Mouse (Mus musculus) urinary bladder, postnatal 25 days (tissue): Measurements from ENCODE around the gene Cfap46.
A peak's percentile ranks its signal among the peaks of the same experiment; 100 is the strongest.
"Not testable (repeated sequence)": the region's sequence is repeated elsewhere in the genome, so short reads cannot be mapped to it uniquely, and the experiment has no call there.

ENCODE experiments used
- DNase-seq: peaks from one replicate; pipeline ENCODE4 v3.0.0; 2022; ENCODE audit warnings: low spot score

Cfap46 gene

DNA sequence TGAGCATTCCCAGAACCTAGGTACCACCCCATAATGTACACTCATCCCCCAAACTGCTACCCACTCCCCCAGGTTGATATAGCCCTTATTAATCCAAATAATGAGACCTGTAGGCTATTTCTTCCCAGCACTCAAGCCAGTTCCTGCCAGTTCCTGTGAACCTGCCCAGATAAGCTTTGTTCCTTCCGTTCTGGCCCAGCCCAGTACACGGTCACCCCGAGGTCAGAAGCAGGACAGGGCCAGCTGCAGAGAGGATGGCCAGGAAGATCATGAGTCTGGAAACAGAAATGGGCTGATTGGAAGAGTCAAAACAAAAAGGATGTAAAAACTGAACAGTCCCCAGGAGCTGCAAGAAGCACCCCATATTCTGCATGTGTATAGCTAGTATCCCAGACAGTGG, 20.3 kb downstream of the Cfap46 start:
- no peak for DNase-seq

DNA sequence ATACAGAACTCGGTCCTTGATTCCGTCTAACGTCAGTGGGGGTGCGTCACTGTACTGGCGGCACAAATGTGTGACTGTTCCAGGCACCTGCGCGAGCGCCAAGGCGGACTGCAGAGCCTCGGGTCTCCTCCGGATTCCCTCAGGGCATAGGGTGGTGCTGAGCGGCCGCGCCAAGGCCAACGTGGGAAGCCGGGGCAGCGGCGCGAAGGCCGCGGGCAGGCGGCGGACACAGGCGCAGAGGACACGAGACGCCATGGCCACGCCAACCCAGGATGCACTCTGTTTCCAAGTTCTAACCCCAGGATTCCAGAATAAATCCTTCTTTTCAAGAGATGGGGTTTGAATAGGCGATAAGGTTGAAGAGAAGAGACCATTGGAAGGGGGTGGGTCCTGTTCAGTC, 23.7 kb downstream of the Cfap46 start:
- not testable (repeated sequence) for DNase-seq

DNA sequence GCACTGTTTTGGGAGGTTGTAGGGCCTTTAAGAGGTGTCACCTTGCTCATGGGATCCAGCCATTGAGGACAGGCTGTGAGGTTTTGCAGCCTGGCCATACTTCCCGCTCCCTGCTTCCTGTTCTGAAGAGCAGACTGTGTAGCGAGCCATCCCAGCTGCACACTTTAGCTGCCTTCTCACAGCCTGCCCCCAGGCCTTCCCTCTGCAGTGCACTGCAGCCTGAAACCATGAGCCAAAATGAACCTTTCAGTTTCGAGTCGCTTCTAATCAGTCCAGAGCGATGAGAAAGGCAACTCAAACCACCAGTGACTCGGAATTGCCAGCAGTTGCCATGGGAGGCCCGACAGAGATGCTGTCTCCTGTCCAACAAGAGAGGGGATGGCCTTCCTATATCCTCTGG, 33.9 kb downstream of the Cfap46 start:
- no peak for DNase-seq

DNA sequence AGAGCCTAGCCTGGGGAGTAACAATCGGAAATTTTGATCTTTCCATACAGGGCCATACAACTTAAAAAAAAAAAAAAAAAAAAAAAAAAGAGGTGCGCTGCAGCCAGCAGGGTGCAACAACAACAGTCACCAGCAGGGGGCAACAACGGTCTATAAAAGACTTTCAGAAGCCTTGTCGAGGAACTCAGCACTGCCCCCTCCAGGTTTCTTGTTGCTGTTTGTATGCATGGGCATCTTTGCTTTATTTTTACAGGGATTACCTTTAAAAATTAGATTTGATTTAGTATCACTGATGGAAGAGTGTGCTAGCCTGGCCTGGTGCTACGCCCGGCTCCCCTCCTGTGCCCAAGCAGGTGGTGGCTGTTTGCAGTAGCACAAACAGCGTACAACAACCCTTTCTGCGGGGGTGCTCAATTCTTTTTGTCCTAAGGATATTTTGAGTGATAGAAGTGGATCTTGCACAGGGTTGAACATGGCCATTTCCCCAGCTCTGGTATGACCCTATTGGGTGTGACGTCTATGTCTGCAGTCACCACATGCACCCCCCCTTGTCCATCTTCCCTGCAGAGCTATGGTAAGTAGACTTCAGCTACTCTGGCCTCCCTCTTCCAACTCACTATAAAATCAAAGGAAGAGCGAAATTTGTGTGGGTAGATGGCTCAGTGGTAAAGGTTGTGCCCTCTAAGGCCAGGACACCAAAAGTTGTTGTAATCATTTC, 35.4 kb downstream of the Cfap46 start:
- DNase-seq: peak; percentile 93

DNA sequence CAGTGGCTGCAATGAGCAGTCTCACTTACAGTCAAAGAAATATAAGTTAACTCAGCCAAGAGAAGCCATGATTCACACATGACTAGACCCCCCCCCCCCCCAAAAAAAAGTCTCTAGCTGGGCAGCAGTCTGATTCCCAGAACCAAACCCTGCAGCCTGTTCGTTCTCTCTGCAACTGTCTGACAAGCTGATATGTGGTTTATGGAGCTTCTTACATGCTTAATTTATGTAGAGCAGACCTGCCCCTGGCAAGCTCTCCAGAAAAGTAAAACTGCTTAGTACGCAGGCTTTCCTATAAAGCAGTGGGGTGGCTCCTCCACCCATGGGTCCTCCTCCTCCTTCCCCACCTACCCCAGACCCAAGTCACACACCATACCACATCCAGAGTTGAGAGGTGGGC, 50.2 kb downstream of the Cfap46 start:
- DNase-seq: no peak

DNA sequence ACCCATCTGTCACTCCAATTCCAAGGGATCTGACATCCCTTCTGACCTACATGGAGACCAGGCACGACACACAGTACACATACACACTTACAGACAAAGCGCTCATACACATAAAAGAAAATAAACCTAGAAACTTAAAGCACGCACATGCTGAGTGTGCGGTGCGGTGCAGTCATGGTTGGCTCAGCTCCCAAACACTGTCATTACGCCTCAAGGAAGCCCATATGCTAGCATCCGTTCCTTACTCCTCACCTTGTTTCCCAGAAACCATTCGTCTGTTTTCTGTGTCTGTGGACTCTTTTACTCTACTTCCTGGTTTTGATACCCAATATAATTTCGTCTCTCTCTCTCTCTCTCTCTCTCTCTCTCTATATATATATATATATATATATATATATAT, 58.5 kb downstream of the Cfap46 start:
- DNase-seq: no peak

DNA sequence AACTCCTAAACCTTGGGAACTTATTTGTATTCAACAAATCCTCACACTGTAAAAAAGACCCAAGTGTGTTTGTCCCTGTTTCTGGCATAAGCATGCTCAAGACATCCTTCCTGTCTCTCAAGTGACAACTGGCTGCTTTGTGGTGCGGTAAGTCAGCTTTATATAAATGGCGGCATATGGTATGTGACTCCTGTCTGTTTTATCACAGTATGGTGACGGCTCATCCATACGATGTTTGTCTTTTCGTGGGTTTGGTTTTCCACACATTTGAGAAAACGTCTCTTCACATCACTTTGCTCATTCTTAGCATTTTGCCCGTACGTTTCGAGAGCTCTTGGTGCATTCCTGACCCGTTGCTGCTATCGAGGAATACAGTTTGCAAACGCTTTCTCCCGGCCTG, 61.0 kb downstream of the Cfap46 start:
- no peak for DNase-seq

DNA sequence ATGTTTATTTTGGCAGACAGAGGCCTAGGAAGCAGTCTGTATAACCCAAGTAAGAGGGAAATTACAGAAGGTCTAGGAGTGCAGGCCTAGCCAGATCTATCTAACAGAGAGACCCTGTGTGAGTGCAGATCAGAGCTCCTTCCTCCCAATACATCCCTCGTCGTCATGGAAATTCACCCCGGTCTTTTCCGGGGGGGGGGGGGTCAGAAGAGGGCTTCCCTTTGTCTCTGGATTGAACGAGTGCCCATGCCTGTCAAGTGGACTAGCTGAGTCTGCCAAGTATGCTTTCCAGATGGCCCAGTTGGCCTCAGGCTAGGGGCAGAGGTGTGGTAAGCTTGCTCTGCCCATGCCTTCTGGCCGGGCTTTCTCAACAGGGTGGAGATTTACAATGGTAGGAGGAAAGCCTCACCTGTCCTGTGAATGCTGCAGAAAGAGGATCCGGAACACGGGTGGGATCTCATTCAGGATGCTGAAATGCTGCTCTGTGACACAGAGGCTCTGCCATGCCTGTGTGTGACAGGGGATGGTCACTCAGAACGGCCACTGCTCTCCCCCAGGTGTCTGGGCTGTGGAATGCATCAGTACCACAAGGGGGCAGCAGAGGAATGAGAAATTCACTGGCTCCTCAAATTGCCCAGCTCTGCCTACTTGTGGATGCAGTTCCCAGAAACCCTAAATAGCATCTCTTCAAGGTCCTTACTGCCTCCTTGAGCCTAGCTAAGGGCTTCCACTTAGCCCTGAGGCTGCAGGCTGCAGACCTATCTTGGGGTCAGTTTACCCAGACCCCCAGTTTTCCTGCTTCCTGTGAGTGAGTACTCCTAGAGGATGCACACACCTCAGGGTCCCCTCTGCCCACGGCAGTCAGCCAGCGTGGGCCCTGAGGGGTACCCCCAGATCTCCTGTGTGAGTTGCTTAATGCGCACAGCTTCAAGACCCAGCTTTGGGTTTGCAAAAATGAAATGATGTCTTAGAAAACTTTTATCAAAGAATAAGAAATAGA, 67.5 kb downstream of the Cfap46 start:
- peak; percentile 65 for DNase-seq

DNA sequence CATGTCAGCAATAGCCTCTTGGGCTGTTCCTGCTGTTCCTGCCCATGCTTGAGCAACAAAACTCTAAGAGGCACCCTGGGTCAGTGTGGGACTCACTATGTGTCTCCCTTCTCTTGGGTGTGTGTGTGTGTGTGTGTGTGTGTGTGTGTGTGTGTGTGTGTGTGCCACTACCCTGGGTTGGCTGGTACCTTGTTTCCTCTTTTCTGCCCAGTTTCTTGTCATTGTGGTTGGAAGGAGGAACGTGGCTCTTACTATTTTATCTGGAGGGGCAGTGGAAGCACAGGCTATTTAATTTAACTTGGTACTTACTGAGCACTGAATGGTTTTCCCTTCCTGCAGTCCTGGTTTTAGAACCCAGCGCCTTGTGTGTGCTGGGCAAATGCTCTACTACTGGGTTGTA, 73.3 kb downstream of the Cfap46 start:
- DNase-seq: no peak

DNA sequence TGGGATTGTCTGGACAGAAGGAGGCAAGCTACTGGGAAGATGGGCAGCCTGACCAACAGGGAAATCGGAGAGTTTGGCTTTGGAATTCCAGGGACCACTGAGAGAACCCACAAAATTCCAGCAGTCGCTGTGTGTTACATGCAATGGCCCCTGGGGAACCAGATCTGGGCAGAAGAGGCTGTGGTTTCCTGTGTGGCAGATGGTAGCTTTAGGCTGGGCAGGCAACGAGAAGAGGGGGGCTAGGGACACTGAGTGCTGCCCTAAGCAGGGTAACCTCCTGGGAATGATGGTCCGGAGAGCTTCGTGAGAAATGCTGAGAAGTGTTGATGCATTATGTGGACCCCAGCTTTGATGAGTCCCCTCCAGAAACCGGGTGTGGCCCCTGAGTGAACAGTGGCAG, 87.8 kb downstream of the Cfap46 start:
- no peak for DNase-seq

DNA sequence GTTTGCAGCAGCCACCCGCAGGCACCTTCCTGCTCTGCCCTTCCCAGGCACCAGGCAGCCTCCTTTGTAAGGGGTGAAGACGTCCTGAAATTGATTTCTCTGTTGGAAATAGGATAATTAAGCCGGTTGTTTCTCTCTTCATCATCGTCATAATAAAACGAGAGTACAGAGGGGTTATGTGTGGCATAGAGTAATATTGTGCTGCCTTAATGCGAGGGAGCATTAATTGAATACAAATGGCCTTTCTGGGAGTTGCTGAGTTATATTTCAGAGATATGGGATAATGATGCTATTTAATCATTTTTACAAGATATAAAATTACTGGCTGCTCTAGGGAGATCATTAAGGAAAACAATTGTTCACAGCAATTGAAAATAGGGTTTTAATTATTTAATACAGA, 88.3 kb downstream of the Cfap46 start:
- DNase-seq: no peak

DNA sequence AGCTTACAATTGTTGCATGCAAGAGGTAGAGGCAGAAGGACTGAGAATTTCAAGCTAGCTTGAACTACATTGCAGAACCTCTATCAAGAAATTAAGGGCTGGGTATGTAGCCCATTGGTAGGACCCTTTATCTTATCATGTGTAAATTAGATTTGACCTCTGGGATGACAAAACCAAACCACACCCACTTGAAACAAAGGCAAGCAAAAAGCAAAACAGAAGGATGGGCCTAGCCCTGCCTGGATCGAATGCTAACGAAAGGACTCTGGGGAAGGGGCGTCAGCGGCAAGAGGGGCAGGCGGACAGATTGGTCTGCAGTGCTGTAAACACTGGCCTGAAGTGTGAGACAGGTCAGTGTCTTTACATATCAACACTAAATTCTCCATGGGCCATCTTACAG, 92.3 kb downstream of the Cfap46 start:
- DNase-seq: no peak

DNA sequence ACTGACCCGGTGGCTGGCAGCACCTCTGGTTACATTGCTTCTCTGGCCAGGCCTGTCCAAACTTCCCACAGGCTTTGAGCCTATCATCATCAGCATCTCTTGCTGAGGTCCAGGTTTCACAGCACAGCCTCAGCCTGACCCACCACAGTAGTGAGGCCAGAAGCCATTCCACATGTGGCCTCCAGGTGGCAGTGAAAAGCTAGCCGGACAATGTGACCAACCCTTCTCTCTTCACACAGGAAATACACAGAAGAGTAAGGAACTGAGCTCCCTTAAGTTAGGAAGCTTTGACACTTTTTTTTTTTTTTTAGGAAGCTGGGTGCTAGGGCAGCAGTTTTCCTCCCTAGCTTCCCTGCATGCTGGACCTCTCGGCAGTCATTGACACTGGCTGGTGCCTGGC, 93.3 kb downstream of the Cfap46 start:
- no peak for DNase-seq

DNA sequence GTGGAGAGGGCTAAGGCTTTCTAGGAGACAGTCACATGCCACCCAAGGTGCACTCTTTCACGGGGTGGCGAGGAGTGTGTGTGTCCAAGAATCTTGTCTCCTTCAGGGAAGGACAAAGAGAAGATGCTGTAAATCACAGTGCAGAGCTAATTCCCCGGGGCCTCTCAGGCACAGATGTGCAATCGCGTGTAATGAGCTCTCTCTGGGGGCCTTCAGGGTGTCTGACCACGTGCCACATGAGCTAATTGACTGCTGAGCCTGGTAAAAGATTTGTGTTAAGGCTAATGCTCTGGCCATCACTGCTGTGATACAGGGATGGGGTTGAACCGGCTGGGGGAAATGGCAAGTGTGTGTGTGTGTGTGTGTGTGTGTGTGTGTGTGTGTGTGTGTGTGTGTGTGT, 95.7 kb downstream of the Cfap46 start:
- DNase-seq: no peak

DNA sequence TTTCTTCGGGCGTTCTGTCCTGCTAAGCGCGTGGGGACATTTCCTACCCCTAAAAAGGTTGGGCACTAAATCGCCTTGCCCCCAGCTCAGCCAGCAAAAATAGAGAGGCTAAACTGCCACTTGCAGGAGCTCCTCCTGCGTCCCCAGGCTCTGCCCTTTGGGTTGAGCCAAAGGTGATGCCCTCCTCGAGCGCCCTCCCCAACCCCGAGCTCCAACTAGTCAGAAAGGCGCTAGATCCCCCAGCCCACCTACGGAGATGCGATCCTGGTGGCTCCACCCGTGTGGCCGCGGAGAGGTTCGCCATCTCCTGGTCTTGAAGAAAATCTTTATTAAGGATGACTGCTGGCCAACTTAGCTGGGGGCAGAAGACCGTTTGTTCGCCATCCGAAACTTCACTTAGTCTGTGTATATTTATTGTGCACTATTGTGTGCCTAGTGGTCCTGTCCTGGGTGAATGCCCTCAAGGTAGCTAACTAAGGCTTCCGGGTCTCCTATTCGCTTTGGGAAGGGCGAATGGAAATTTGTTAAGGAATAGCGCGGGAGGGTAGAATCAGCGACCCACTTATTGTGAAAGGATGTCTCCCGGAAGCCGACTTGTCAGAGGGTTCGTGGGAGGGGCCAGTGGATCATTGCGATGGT, 98.3 kb downstream of the Cfap46 start:
- no peak for DNase-seq

DNA sequence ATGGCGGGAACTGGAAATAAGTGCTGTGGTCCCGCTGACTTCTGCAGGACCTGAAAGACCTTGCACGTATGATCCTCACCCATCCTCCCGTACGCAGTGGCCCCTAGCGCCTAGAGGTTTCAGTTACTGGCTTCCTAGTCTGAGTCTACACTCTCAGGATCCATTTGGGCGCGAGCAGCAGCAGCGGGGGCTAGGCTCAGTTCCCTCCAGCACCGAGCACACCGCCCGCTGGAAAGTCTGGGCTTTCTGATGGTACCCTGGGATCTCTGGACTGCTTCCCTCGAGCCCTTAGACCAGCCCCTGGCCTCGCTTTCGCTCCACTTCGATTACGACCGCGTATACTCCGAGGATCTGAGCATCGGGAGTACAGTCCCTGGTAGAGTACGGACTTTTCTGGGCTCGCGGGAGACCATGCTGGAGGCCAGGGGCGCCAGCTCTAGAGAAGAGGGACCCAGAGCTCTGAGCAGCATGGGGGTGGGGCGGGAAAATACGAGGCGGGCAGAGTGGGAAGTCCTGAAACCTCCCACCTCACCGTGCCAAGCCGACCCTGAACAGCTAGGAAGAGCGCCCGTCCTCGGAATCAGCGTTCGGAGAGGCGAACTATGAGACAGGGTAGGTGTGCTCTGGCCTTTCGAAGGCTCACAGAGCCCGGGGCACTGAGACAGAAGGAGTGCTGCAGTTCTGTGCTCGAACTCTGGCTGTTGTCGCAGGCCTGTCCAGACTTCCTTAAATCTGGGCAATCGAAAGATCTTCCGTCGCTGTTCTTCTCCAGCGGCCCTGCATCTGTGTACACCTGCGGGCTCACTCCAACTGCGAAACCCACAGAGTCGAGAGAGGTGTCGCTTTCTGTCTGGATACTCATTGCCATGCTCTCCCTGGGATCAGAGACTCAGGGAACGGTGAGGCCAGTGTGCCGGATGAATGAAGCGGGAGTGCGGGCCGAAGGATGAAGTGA, 99.1 kb downstream of the Cfap46 start:
- DNase-seq: no peak

DNA sequence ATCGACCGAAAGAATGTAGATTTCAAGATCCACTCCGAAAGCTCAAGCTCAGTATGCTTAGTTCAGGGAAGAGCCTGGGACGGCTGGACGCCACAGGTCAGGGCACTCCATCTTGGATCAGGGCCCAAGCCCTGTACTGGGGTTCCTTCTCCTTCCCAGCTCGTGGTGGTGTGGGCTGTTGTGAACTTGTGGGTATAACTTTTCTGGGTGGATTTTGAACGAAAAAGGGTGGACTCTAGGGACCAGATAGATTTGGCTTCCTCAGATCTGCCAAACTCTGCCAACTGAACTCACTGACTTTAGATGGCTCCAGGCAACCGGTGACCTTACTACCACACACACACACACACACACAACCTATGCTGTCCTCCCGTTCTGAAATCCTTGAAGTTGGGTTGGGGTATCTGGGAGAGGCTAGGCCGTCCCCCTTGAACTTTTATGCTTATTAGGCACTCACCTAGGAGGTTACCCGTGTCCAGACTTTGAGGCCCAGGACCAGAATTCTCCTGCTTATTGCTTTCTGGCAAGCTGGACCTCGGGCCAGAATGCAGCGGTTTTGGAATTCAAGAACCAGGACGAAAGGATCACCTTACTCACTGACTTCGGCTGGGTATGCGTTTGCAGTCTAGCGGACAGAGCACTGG, 100.4 kb downstream of the Cfap46 start:
- no peak for DNase-seq

DNA sequence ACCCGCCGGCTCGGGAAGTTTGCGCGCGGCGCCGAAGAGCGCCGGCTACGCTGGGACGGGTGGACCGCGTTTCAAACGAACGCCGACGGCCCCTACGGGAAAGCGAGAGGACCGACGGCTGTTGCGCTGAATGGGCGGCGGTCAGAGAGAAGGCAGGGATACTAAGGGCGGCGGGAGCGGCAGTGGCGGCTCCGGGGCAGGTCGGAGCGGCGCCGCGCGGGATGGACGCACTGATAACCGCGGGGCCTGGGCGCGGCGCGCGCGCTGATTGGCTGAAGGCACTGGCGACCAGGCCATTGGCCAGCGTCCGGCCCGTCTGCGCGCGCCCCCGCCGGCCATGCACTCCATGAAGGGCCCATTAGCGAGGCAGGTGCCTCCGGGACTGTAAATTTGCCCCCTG, 101.0 kb downstream of the Cfap46 start, which contains the start of gene Nkx6-2:
Gene Nkx6-2 (minus strand): TSS at position 203 of the 400 bp plus-strand sequence.
- DNase-seq: peak; percentile 33

DNA sequence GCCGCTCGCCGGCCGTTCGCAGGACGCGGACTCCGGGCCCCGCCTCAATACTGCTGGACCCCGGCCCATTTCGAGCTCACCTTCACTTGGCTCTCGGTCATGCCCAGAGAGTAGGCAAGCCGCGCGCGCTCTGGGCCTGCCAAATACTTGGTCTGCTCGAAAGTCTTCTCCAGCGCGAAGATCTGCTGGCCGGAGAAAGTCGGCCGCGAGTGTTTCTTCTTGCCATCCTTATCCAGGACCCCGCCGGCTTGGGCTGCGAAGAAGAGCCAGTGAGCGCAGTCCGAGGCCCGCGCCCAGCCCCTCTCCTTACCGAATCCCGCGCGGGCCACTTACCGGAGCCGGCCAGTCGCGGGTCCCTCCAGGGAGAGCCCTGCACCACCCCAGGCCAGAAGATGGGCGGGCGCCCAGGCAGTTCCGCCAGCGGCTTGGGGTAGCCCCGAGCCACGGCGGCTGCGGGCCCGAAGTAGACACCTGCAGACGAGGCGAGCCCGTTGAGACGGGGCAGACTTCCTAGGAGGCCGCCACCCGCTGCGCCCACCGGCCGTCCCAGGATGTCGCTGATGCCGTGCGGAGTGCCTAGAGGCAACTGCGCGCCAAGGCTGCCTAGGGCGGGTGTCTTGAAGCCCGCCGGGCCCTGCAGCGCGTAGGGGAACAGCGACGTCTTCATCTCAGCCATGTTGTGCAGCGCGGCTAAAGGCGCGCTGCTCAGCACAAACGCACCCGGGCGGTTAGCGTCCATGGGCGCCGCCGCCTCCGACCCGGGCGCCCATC, 101.6 kb downstream of the Cfap46 start:
- DNase-seq: no peak
